Mouse (Mus musculus) E14TG2a.4 (cell line): ENCODE results near the gene Zfp990.
"Not testable (repeated sequence)": the region's sequence is repeated elsewhere in the genome, so short reads cannot be mapped to it uniquely, and the experiment has no call there.

Experiments
- CTCF ChIP-seq: conservative IDR thresholded peaks from 2 replicates; pipeline ENCODE4 v1.5.1; 2014; ENCODE audit warnings: low read length
- NANOG ChIP-seq: IDR thresholded peaks from 2 replicates; pipeline ENCODE4 v1.6.1; 2014; ENCODE audit warnings: borderline replicate concordance, low read length, mixed read lengths
- POU5F1 ChIP-seq: IDR thresholded peaks from 2 replicates; pipeline ENCODE4 v1.6.1; 2014; ENCODE audit warnings: low read length, borderline replicate concordance

DNA sequence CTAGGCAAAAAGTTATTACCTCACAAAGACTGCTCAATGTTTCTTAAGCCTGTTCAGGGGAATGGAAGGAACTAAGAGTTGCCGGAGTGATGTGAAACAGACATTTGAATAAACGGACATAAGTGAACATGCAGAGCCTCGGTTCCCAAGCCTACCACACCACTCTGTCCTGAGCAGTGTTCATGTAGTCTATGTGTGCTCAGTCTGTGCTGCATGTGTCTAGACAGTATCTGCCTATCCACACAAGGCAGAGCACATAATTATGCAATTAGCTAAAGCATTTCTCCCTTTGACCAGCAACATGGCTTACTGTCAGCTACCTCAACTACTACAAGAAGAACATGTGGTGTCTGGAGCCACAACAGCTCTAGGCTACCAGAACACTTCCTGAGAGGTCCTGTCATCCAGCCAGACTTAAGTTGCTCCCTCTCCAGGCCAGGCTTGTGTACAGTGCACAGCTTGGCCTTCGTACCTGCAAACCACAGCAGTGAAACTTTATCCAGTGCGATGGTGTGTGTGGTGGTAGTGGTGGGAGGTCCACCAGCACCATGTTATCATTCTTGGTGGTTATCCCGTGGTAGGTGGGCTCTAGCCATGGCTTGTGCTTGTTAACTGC is 35.3 kb downstream of the Zfp990 start:
- TF ChIP-seq CTCF = peak; percentile 11; the same call in 1 of the 2 replicates
- TF ChIP-seq NANOG, POU5F1: not testable (repeated sequence)
